Mouse (Mus musculus) bone marrow macrophage, adult 2 months (primary cell): ENCODE results near the gene Negr1.

Experiments
- CTCF ChIP-seq: IDR thresholded peaks from 2 replicates; pipeline ENCODE4 v1.5.1; 2012; ENCODE audit warnings: low read depth, mild to moderate bottlenecking, low read length, moderate library complexity
- POLR2A ChIP-seq: IDR thresholded peaks from 2 replicates; pipeline ENCODE4 v1.6.1; 2012; ENCODE audit warnings: mild to moderate bottlenecking, low read depth, low read length, borderline replicate concordance

DNA sequence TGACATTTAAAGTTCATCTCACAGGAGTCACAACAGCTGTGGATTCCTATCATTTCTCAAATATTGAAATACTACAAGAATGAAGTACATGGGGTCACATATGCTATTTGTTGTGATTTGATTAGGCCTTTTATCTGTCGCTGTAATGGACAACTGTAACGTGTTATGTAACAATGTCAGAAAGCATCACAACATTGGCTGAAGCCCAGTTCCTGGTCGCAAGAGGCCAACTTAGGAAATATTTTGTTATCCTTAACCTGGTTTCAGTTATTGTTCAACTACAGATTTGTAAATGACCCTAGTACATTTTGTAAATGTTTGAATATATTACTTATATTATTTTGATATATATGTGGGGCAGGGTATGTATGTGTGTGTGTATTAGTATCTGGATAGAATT, 351.2 kb downstream of the Negr1 start:
- TF ChIP-seq CTCF = no peak
- no peak for TF ChIP-seq POLR2A
